Mouse (Mus musculus): Measurements from ENCODE around the gene Glra3. TPM values are rescaled to one million over a fixed set of nuclear protein-coding genes. Genes with fewer than 3 reads are reported as not detected.

Glra3 gene
- polyA plus RNA-seq (2014; fragmentation: Nextera tagmentation; extraction: Ambion mirVana): 0.03 TPM in 2 replicates

DNA sequence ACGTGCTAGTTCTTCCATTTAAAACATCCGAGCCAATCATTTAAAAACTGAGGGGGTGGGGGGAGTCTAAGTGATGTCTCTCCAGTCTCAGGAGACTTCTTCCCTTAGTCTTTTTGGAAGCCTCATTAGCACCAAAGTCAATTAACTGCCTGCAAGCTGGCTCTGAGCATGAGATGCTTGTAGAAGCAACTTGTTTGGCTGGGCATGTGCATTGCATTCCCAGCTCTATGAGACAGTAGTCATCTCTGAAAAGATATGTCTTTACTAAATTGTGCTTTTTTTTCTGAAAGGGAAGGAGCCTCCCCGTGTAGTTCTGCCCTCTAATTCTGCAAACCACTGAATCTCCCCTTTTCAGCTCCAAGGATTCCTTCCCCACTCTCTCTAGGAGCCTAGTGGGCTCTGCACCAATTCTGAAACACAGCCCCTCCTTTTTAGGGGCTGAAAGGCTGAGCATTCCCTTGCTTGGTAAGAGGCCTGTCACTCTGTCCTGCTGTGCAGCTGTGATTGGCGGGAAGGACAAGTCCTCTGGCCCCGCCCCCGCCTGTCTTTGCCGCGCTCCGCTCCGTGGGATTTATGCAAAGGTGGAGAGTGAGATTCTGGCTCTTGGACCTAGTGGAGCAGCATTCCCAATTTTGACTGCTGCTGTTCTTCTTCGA lies at the start of gene Glra3:
TSS of gene Glra3 (plus strand) at position 591 of the 656 bp plus-strand sequence.
- peak; percentile 77; the same call in 1 of the 2 replicates for ATAC-seq (ENCODE audit: low read depth)
- Histone ChIP-seq H3K4me2 (ENCODE audit: low read depth, low read length) (peak within 1 kb of the TSS; percentile 45), H3K9me3 (ENCODE audit: control insufficient read depth, low read length) (no peaks in the 10 kb centered on the region), H3K27ac (replicated peaks; ENCODE audit: low read depth, low read length) (no peak within 1 kb of the TSS), H3K9ac (ENCODE audit: low read depth, low read length) (no peak within 1 kb of the TSS), H3K27me3 (replicated peaks; ENCODE audit: control insufficient read depth, insufficient read depth, low read length) (no peaks in the 10 kb centered on the region), H3K4me1 (ENCODE audit: control insufficient read depth, insufficient read depth, low read length) (peaks cover 4% of the 10 kb centered on the region; the same call in 1 of the 2 replicates), H3K36me3 (ENCODE audit: control insufficient read depth, insufficient read depth, low read length) (no peaks in the 10 kb centered on the region), H3K4me3 (ENCODE audit: low read depth, low read length) (peak within 1 kb of the TSS; percentile 14)
- WGBS: 11% methylated on average over 11 of the region's 11 CpGs
- peak; percentile 23 for DNase-seq (ENCODE audit: low spot score)

DNA sequence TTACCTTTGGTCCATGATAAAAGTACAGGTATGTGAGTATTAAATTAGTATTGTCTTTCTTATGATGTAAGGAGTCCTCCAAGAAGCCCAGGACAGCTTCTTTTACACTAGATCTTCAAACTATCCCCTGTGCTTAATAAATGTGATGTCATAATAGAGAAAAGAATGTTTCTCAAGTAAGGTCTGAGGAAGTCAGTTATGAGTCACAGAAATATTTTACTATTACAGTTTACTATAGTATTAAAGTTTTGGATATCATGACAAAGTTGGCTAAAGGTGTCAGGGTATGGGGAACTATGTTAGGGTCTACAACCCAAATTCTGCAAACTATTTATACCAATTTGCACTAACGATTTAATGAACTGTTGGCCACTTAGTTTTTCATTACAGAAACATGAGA lies 33.4 kb upstream of the Glra3 start, which contains the start of gene Adam29:
TSS of gene Adam29 (minus strand) at position 101 of the 400 bp plus-strand sequence.
- Histone ChIP-seq H3K27me3 (replicated peaks; ENCODE audit: control insufficient read depth, insufficient read depth, low read length) (no peaks in the 10 kb centered on the region), H3K4me1 (ENCODE audit: control insufficient read depth, insufficient read depth, low read length) (no peaks in the 10 kb centered on the region), H3K9ac (ENCODE audit: low read depth, low read length) (no peak within 1 kb of the TSS), H3K36me3 (ENCODE audit: control insufficient read depth, insufficient read depth, low read length) (no peaks in the 10 kb centered on the region), H3K4me3 (ENCODE audit: low read depth, low read length) (no peak within 1 kb of the TSS), H3K27ac (replicated peaks; ENCODE audit: low read depth, low read length) (no peak within 1 kb of the TSS), H3K4me2 (ENCODE audit: low read depth, low read length) (no peak within 1 kb of the TSS), H3K9me3 (ENCODE audit: control insufficient read depth, low read length) (no peaks in the 10 kb centered on the region)
- 86% methylated on average over 1 of the region's 1 CpGs for WGBS
- DNase-seq (ENCODE audit: low spot score): no peak
- ATAC-seq (ENCODE audit: low read depth): no peak

DNA sequence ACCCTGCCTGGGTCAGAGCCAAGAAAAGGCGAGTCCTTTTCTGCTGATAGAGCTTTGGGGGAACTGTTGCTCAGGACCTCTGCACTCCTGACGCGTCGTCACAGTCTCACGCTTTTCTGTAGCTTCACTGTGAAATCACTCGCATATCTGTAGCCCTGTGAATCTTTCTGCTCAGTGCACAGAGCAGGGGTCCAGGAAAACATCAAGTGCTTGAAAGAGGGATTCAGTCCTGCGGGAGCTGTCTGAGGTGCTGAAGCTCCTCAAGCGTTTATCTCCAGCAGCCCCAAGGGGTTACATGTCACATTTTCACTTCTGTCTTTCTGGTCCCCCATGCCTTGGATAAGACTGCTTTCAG lies 243 bp downstream of the Glra3 start:
- Histone ChIP-seq H3K4me1 (ENCODE audit: control insufficient read depth, insufficient read depth, low read length) (peaks cover 4% of the 10 kb centered on the region; the same call in 1 of the 2 replicates), H3K4me3 (ENCODE audit: low read depth, low read length) (peak overlapping the region; percentile 14), H3K36me3 (ENCODE audit: control insufficient read depth, insufficient read depth, low read length) (no peaks in the 10 kb centered on the region), H3K4me2 (ENCODE audit: low read depth, low read length) (peak overlapping the region; percentile 45), H3K27ac (replicated peaks; ENCODE audit: low read depth, low read length) (no peak overlapping the region), H3K9me3 (ENCODE audit: control insufficient read depth, low read length) (no peaks in the 10 kb centered on the region), H3K9ac (ENCODE audit: low read depth, low read length) (no peak overlapping the region), H3K27me3 (replicated peaks; ENCODE audit: control insufficient read depth, insufficient read depth, low read length) (no peaks in the 10 kb centered on the region)
- DNase-seq (ENCODE audit: low spot score) (peak; percentile 87), ATAC-seq (ENCODE audit: low read depth) (peak; percentile 57; the same call in 1 of the 2 replicates)
- 1% methylated on average over 8 of the region's 8 CpGs for WGBS

DNA sequence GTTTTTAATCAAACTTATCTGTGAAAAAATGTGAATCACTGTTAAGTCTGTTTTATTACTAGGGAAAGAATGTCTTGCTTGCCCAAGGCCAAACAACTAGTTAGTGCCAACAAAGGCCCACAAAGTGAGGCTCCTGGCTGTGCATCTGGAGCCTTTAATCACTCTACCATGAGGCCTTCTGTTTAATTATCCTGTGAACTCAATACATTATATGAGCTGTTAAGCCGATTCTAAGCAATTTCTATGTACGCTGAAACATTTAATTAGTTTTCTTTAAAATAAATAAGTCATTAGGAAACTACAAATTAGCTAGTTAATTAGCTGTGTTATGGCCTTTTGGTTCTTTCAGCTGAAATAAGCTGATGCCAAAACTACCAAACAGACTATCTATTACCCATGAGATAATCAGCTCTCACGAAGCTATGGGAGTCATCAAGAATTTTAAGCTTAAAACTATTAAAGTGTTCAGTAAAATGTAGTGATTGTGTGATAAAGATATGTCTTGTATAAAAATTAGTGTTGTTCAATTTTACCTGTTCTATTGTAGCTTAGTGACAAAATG lies 24.6 kb downstream of the Glra3 start:
- 68% methylated on average over 3 of the region's 3 CpGs for WGBS
- no peak for DNase-seq (ENCODE audit: low spot score)

DNA sequence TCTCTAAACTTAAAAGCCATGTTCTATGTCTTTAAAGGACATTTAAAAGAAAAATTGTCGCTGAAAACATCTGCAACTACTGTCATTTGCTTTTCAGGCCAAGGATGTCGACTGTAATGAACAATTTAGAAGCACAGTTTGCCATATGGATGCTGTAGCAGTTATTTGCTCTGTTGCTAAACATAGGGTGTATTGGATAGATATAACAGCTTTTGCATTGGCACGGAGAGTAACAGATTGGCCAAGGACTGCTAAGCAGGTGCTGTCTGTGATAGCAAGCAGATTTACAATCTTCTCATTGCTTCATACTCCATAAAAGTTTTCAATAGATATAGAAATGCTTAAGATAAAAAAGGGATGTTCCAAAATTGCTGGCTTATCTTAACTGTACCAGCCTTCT lies 57.6 kb downstream of the Glra3 start:
- 70% methylated on average over 3 of the region's 3 CpGs for WGBS
- Histone ChIP-seq H3K9ac (ENCODE audit: low read depth, low read length) (no peak overlapping the region), H3K27me3 (replicated peaks; ENCODE audit: control insufficient read depth, insufficient read depth, low read length) (no peaks in the 10 kb centered on the region), H3K27ac (replicated peaks; ENCODE audit: low read depth, low read length) (no peak overlapping the region), H3K4me1 (ENCODE audit: control insufficient read depth, insufficient read depth, low read length) (no peaks in the 10 kb centered on the region), H3K4me3 (ENCODE audit: low read depth, low read length) (no peak overlapping the region), H3K9me3 (ENCODE audit: control insufficient read depth, low read length) (no peaks in the 10 kb centered on the region), H3K4me2 (ENCODE audit: low read depth, low read length) (no peak overlapping the region), H3K36me3 (ENCODE audit: control insufficient read depth, insufficient read depth, low read length) (no peaks in the 10 kb centered on the region)
- ATAC-seq (ENCODE audit: low read depth): no peak
- no peak for DNase-seq (ENCODE audit: low spot score)

More for the DNA sequence above, 24.6 kb downstream of the Glra3 start:
- Histone ChIP-seq H3K4me1 (ENCODE audit: control insufficient read depth, insufficient read depth, low read length) (no peaks in the 10 kb centered on the region), H3K4me2 (ENCODE audit: low read depth, low read length) (no peak overlapping the region), H3K27ac (replicated peaks; ENCODE audit: low read depth, low read length) (no peak overlapping the region), H3K9ac (ENCODE audit: low read depth, low read length) (no peak overlapping the region), H3K9me3 (ENCODE audit: control insufficient read depth, low read length) (no peaks in the 10 kb centered on the region), H3K36me3 (ENCODE audit: control insufficient read depth, insufficient read depth, low read length) (no peaks in the 10 kb centered on the region), H3K27me3 (replicated peaks; ENCODE audit: control insufficient read depth, insufficient read depth, low read length) (no peaks in the 10 kb centered on the region), H3K4me3 (ENCODE audit: low read depth, low read length) (no peak overlapping the region)
- no peak for ATAC-seq (ENCODE audit: low read depth)

DNA sequence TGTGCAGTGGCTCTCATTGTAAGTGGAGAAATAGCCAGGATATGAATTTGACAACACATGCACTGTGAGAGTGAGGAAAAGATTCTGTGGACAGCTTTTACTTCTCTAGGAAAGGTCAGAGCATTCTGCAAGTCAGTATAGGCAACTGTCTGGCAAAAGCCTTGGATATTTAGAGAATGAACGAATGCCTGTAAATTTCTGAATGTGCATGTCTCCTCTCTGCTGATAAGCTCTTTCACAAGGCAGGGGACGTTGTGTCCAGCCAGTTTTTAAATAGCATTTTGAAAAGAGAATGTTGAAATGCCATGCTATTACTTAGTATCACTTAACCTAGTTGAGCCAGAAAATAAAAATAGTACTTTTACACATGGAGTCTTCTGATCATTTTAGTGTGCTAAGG lies 114.1 kb downstream of the Glra3 start:
- Histone ChIP-seq H3K9me3 (ENCODE audit: control insufficient read depth, low read length) (no peaks in the 10 kb centered on the region), H3K27ac (replicated peaks; ENCODE audit: low read depth, low read length) (no peak overlapping the region), H3K27me3 (replicated peaks; ENCODE audit: control insufficient read depth, insufficient read depth, low read length) (no peaks in the 10 kb centered on the region), H3K4me3 (ENCODE audit: low read depth, low read length) (no peak overlapping the region), H3K9ac (ENCODE audit: low read depth, low read length) (no peak overlapping the region), H3K4me2 (ENCODE audit: low read depth, low read length) (no peak overlapping the region), H3K4me1 (ENCODE audit: control insufficient read depth, insufficient read depth, low read length) (no peaks in the 10 kb centered on the region), H3K36me3 (ENCODE audit: control insufficient read depth, insufficient read depth, low read length) (no peaks in the 10 kb centered on the region)
- DNase-seq (ENCODE audit: low spot score) (no peak), ATAC-seq (ENCODE audit: low read depth) (no peak)
- WGBS: 69% methylated on average over 2 of the region's 2 CpGs

DNA sequence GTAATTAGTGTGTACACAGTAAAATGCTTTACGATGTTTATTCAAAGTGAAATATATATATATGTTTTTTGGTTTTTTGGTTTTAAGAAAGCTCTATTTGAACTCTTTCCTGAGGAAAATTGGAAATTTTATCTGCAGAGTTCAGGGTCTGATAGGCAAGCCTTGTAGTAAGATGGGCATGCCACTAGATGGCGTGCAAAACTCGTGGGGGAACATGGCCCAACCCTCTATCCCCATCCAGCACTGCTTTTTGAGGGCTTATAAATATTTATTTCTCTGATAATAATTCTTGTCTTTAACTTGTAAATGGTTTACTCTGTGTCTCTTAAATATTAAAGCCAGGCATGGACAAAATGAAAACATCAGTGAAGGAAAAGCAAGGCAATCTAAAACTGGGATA lies 122.8 kb downstream of the Glra3 start:
- Histone ChIP-seq H3K4me2 (ENCODE audit: low read depth, low read length) (no peak overlapping the region), H3K4me1 (ENCODE audit: control insufficient read depth, insufficient read depth, low read length) (no peaks in the 10 kb centered on the region), H3K9ac (ENCODE audit: low read depth, low read length) (no peak overlapping the region), H3K36me3 (ENCODE audit: control insufficient read depth, insufficient read depth, low read length) (no peaks in the 10 kb centered on the region), H3K27ac (replicated peaks; ENCODE audit: low read depth, low read length) (no peak overlapping the region), H3K27me3 (replicated peaks; ENCODE audit: control insufficient read depth, insufficient read depth, low read length) (no peaks in the 10 kb centered on the region), H3K4me3 (ENCODE audit: low read depth, low read length) (no peak overlapping the region), H3K9me3 (ENCODE audit: control insufficient read depth, low read length) (no peaks in the 10 kb centered on the region)
- WGBS: 22% methylated on average over 3 of the region's 3 CpGs
- DNase-seq (ENCODE audit: low spot score): peak; percentile 23
- no peak for ATAC-seq (ENCODE audit: low read depth)

DNA sequence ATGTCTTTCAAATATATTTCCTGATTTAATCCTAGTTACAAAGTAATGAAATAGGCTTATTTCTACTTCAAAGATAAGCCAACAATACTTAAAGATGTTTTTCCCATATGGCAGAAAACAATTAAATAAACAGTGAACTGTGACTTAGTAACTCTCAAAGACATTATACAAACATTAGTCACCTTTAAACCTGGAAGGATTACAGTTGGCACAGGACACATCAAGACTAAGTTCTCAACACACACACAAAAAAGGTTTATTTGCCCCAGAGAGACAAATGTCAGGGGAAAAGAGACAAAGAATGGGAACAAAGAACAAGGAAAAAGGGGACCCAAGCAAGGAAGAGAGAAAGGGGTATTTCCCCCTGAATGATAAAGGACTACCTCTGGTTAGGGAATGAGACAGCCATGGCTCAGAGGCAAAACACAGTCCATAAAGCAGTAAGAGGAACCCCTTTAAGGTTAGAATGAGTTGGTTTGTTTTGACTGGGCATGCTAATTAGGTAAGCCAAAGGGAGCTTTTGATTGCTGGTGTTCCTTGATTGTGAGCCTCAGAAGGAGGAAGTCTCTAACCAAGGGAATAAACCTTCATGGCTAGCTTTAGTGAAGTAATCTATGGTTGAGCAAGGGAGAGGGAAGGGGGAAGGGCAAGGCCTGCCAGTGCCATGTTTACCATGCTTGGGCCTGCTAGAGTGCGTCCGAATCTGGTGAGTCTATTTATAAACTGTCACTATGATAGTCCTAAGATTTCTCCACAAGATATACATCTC lies 130.4 kb downstream of the Glra3 start:
- ATAC-seq (ENCODE audit: low read depth) (no peak), DNase-seq (ENCODE audit: low spot score) (peak; percentile 4)
- H3K36me3 ChIP-seq (ENCODE audit: control insufficient read depth, insufficient read depth, low read length): no peaks in the 10 kb centered on the region
- no peaks in the 10 kb centered on the region for H3K27me3 ChIP-seq (replicated peaks; ENCODE audit: control insufficient read depth, insufficient read depth, low read length)
- H3K4me3 ChIP-seq (ENCODE audit: low read depth, low read length): no peak overlapping the region
- 77% methylated on average over 2 of the region's 2 CpGs for WGBS
- H3K9me3 ChIP-seq (ENCODE audit: control insufficient read depth, low read length): no peaks in the 10 kb centered on the region
- no peak overlapping the region for H3K9ac ChIP-seq (ENCODE audit: low read depth, low read length)
- H3K27ac ChIP-seq (replicated peaks; ENCODE audit: low read depth, low read length): no peak overlapping the region
- no peak overlapping the region for H3K4me2 ChIP-seq (ENCODE audit: low read depth, low read length)
- no peaks in the 10 kb centered on the region for H3K4me1 ChIP-seq (ENCODE audit: control insufficient read depth, insufficient read depth, low read length)

Data from embryonic facial prominence, embryonic 14.5 days (tissue).